Mouse (Mus musculus) cortical plate, adult 2 months (tissue): ENCODE data around the gene Nradd. TPM values are rescaled to one million over a fixed set of nuclear protein-coding genes. Genes with fewer than 3 reads are reported as not detected.

ENCODE experiments used
- H3K27ac ChIP-seq: fragments of 200-500 bp; 2 replicates; pipeline ENCODE4 v1.5.1; 2012; ENCODE audit warnings: low read length, control low read depth, inconsistent platforms; ENCODE audit not compliant: insufficient read depth
- H3K4me1 ChIP-seq: fragments of 200-500 bp; 2 replicates; pipeline ENCODE4 v1.6.1; 2011; ENCODE audit warnings: low read length; ENCODE audit not compliant: control insufficient read depth, insufficient read depth
- H3K4me3 ChIP-seq: fragments of 200-500 bp; 2 replicates; pipeline ENCODE4 v1.5.1; 2011; ENCODE audit warnings: mild to moderate bottlenecking, low read length, control low read depth; ENCODE audit not compliant: insufficient read depth
- CTCF ChIP-seq: fragments of 200-500 bp; IDR thresholded peaks from 2 replicates; pipeline ENCODE4 v1.5.1; 2011; ENCODE audit warnings: mild to moderate bottlenecking, control low read depth, low read length; ENCODE audit not compliant: insufficient read depth; ENCODE audit errors: extremely low read depth
- POLR2A ChIP-seq: fragments of 200-500 bp; IDR thresholded peaks from 2 replicates; pipeline ENCODE4 v1.6.1; 2011; ENCODE audit warnings: mild to moderate bottlenecking, low read length, control low read depth; ENCODE audit not compliant: insufficient read depth; ENCODE audit errors: extremely low read depth
- polyA plus RNA-seq: library from polyadenylated mRNA; depleted of rRNA; stranded (reverse); fragments of >200 nt; gene quantifications from 2 replicates; pipeline ENCODE4 v1.2.3, GENCODE M21; 2012; rRNA removed

Gene Nradd
- polyA plus RNA-seq: 2.5 and 3.7 TPM in 2 replicates

DNA sequence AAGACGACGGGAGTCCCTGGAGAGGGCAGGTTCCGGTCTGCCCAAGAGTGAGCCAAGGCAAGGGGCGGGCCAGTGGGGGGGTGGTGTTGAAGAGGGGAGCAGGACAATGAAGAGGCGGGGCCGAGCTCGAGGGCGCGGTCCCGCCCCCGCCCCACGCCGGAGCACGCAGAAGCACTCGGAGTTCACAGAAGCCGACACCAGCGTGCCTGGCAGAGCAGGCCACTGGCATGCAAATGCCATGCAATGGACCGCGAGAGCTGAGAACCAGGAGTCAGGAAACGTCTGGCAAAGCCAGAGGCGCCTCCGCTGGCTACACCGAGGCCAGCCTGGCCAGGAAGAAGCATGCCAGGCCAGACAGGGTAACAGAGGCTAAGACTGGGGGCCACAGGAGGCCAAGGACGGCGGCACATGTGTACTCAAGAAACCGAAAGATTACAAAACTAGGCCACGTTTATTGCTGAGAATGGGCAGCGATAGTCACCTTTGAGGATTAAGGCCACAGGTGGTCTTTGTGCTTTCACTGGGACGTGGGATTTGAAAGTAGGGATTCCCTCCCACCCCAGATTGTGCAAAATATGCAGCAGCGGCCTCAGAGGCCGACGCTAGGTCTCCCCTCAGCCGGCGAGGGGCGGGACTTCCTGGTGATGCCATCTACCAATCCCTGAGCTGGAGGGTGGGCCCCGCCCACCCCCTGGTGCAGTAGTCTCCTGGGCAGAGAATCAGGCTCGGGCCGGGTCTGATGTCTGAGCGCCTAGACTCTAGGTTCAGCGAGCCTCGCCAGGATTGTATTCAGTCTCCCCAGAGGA, at the start of gene Nradd:
Gene Nradd (minus strand): TSS at position 92 of the 806 bp plus-strand sequence.
- no peak for TF ChIP-seq CTCF
- peak; percentile 71; the same call in 1 of the 2 replicates for TF ChIP-seq POLR2A
- H3K4me1 ChIP-seq: no peaks in the 10 kb centered on the region
- peak within 1 kb of the TSS; percentile 36; the same call in 1 of the 2 replicates for H3K27ac ChIP-seq
- H3K4me3 ChIP-seq: peak within 1 kb of the TSS; percentile 40

DNA sequence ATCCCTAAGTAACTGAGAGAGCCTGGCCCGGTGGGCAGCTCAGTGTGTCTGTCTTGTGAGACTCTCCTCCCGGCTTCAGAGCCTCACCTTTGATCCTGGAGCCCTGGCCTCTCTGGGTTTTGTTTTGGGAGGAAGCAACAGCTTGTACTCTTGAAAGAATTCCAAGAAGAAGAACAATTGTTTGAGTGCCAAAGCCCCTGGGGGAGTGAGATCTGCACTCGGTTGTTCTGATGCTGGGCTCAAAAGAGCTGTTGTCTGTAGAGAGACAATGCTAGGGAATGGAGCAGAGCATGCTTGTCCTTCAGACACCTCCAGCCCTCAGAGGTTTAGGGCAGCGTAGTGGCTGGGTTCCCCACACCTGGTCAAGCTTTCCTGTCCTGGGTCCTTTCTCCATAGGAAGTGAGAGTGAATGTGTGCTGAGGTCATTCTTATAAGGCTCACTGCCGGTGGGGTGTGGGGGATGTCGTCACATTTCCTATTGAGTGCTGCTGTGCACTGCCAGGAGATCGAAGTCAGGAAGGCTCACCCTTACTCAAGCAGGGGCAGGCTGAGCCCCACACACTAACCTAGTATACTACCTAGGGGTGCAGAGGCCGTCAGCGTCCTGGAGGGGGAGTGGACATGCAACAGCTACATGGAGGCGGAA, 49.0 kb upstream of the Nradd start:
- Histone ChIP-seq H3K4me1 (peaks cover 7% of the 10 kb centered on the region), H3K27ac (peak overlapping the region; percentile 62)
- TF ChIP-seq POLR2A (no peak), CTCF (no peak)

DNA sequence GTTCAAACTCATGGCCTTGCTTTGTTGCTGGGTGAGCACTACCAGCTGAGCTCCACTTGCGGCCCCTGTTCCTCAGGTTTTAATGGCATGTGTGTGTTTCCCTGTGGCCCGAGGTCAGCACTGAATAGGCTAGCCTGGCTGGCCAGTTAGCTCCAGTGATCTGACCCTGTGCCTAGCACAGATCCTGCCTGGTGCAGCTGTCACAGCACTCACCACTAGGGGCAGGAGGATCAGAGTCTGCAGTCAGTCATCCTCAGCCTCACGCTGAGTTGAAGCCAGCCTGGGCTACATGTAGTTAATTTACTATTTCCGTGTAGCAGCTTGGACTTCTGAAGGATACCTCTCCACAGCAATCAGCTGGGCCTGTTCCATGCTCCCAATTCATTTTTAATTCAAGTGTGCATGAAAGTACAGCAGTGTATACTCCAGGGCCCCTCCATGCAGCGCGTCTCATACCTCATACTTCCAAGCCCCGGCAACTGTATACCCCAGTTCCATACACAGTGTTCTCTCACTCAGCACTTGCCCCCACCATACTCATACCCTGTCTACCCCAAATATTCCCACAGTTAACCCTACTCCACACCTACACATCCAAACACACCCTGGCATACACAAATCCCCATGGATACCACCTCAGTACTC, 48.3 kb upstream of the Nradd start:
- H3K4me3 ChIP-seq: no peak overlapping the region
- H3K4me1 ChIP-seq: peaks cover 7% of the 10 kb centered on the region
- TF ChIP-seq POLR2A (no peak), CTCF (peak; percentile 56)
- peak overlapping the region; percentile 62 for H3K27ac ChIP-seq

More for the DNA sequence above, 49.0 kb upstream of the Nradd start:
- H3K4me3 ChIP-seq: no peak overlapping the region

DNA sequence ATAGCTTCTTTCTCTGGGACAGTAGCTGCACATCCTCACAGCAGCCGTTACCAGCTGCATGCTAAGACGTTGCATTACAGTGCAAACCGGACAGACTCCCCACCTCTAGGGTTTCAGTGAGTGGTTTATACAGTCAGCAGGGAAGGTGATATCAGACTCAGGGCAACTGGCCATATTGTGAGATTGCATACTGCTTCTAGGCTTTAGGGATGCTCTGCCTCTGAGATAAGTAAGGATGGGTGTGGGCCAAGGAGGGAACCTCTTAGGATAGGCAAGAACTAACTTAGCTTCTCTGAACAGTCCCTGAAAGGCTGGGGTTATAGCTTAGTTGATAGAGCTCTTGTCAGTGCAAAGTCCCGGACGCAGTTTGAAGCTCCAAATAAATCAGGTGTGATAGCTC, 45.5 kb upstream of the Nradd start:
- Histone ChIP-seq H3K4me3 (no peak overlapping the region), H3K4me1 (peaks cover 12% of the 10 kb centered on the region), H3K27ac (no peak overlapping the region)
- TF ChIP-seq POLR2A (no peak), CTCF (no peak)

DNA sequence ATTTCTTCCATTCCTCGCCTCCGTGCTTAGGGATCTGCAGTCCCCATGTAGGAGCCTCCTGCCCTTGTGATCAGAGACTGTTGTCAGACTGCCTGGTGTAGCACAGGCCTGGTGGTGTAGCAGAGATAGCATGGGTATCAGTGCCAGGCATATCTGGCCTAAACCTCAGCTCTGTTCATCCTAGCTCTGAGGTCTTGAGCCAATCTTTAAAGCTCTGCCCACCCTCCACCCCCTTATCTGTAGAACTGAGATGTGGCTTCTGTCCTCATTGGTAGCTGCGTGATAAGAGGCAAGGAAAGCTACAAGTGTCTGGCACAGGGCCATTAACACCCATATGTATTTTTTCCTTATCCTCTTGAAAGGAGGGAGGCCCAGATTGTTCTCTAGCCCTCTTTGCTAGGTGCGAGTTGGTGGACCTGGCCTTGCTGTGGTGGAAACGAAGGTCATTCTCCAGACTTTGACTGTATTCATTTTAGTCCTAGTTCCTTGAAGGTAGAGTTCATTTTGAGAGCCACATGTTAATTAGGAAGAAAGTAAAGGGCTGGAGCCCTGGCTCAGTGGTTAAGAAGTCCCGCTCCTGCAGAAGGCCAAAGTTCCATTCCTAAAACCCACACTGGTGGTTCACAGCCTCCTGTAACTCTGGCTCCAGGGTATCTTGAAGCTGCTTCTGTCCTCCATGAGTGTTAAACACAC, 44.5 kb upstream of the Nradd start:
- no peak overlapping the region for H3K4me3 ChIP-seq
- TF ChIP-seq CTCF (no peak), POLR2A (no peak)

DNA sequence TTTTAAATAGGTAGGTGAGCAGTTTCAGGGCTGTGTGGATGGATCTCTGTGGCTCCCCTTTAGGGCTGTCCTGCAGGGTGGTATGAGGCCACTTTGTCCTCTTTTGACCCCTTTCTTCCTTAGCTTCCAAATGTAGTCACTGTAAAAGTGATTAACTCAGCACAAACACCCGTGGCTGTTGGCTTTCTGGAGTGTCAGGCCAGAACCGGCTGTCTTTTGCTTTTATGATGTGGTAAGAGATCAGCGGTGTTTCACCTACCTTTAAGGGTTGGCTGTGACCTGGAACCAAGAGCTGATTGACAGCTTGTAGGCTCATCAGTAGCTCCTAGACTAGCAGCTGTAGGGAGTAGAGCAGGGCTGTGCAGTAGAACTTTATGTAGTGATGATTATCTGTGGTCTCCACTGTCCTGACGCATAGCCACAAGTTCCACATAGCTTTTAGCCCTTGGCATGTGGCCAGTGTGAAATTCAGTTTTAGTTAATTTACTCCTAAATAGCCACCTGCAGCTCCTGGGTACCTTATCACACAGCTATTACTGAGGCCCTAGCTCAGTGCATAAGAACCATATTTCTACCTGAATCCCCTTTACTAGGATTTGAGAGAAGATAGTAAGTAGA, 43.1 kb upstream of the Nradd start:
- TF ChIP-seq POLR2A (no peak), CTCF (no peak)
- H3K27ac ChIP-seq: no peak overlapping the region
- no peak overlapping the region for H3K4me3 ChIP-seq
- H3K4me1 ChIP-seq: peaks cover 9% of the 10 kb centered on the region

More for the DNA sequence above, 44.5 kb upstream of the Nradd start:
- Histone ChIP-seq H3K4me1 (peaks cover 9% of the 10 kb centered on the region), H3K27ac (no peak overlapping the region)

DNA sequence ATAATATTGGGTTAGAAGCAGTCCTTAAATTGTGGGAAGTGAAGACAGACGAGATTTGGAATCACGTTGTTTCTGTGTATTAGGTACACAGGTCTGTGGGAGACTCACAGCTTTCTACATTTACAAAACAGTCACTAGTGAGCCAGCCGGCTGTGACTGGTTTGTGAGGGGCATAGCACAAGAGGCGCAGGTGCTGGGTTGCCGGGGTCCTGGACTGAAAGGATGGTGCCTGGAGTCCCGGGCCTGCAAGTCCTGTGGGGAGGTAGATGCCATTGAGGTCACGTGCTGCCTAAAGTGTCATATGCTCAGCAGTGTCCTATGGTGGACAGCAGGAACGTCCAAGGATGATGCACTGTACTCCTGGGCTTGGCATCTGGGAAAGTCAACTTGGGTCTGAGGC, 42.1 kb upstream of the Nradd start:
- Histone ChIP-seq H3K27ac (no peak overlapping the region), H3K4me1 (peaks cover 9% of the 10 kb centered on the region), H3K4me3 (no peak overlapping the region)
- no peak for TF ChIP-seq POLR2A
- TF ChIP-seq CTCF: no peak

DNA sequence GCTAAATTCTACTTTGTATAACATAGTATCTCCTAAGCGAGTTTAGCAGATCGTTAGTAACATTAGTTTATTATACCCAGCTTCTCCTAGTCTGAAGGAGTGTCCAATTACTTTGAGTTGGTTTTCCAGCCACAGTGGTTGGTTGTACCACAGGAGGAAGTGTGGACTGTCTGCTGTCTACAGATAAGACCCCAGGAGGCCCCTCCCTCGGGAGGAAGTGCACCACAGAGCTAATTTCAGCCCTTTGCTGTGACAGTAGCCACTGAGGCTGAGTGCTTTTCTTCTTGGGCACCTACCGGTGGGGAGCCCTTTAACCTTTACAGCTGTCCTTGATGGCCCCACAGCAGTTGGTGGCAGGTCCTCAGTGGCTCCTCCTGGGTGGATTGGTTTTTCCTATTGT, 41.7 kb upstream of the Nradd start:
- peaks cover 9% of the 10 kb centered on the region for H3K4me1 ChIP-seq
- no peak overlapping the region for H3K4me3 ChIP-seq
- no peak overlapping the region for H3K27ac ChIP-seq
- no peak for TF ChIP-seq CTCF
- no peak for TF ChIP-seq POLR2A

DNA sequence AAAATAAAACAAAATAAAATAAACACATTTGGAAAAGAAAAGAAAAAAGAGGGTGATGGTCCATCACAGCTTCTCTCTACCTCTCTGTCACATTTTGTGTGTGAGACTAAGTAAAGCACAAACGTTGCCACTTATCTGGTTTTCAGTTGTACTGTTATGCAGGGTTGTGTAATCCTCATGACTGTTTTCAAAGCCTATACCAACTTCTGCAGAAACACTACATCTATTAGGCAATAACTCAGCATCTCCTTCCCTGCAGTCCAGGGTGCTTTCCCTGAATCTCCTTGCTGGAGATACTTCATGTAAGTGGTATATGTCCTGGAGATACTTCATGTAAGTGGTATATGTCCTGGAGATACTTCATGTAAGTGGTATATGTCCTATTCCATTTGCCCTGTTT, 38.6 kb upstream of the Nradd start:
- Histone ChIP-seq H3K4me3 (no peak overlapping the region), H3K4me1 (peaks cover 9% of the 10 kb centered on the region), H3K27ac (no peak overlapping the region)
- TF ChIP-seq POLR2A (no peak), CTCF (no peak)
